Mouse (Mus musculus) megakaryocyte, embryonic 14.5 days (primary cell): ENCODE measurements around the gene Ankfn1.

Experiments
- FLI1 ChIP-seq: IDR thresholded peaks from 2 replicates; pipeline ENCODE4 v1.6.1; 2012; ENCODE audit warnings: low read length, inconsistent platforms, mixed read lengths
- GATA1 ChIP-seq: IDR thresholded peaks from 3 replicates; pipeline ENCODE4 v1.6.1; 2012; ENCODE audit warnings: mixed read lengths, low read length, inconsistent platforms, borderline replicate concordance

DNA sequence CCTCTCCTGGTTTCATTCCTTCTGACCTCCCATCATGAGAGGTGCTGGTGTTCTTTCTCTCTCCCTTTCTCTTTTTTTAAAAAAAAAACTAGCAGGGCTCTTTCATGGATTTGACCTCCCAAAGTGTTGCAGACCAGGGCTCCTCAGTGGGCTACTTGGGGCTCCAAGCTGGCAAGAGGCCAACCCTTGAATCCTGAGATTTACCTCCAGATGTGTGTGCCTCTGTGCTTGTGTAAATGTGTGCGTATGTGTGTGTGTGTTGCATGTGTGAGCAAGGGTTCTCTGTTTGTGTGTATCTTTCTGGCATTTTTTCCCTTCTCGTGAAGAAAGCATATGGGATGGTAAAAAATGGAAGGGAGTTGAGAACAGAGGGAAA, 394.8 kb downstream of the Ankfn1 start:
- TF ChIP-seq FLI1 (no peak), GATA1 (no peak)
